Mouse (Mus musculus): ENCODE measurements around the gene Mgat5.

Mgat5 gene

GRCm38 (mm10) chr1:127442880-127443877 is 238.4 kb downstream of the Mgat5 start:
- DNase-seq = peak; percentile 37 to 70

DNA sequence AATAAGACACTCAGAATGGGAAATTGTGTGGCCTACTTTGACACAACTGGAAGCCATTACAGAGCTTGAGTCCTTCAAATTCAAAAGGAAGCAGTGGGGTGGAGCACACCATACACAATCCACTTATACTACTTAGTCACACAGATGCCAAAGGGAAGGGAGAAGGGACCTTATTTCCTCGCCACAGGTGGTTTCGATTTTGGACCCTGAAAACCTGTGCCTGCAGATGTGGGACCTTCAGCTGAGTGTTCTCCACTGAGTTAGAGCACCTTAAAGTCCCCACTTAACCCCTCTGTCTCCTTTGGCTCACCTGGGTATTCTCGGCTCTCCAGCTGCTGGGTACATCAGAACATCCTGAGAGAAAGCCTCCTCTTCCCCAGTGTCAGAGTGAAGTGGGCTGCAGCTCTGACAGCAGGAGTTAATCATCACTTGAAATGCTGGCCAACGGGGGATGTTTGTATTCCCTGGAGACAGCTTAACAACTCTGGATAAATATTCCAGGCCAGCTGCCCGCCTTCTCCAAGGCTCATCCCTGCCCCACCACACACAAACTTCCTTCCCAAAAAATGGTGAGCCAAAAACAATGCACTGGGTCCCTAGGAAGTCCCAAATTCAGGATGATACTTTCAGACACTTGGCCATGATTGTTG is 240.1 kb downstream of the Mgat5 start:
- no peak for DNase-seq

DNA sequence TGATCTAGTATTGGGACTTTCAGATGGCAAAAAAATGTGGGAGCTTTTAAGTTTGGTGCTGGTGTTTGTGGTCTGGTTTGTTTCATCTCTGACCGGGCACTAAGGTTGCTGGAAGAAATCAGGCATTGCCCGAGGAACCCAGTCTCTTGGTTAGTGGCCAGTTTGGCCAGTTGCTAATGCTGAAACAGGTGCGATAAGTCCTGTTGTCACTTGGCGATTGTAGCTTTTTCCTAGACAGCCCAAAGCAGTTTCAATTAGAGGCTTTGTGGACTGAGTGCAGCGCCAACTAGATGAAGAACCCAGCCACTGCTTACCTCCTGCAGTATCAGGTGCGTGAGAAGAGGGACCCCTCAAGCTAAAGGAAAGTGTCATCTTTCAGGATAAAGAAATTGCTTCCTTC is 248.6 kb downstream of the Mgat5 start:
- DNase-seq = no peak

GRCm38 (mm10) chr1:127459015-127459451 is 254.2 kb downstream of the Mgat5 start:
- DNase-seq = peak; percentile 52 to 54

DNA sequence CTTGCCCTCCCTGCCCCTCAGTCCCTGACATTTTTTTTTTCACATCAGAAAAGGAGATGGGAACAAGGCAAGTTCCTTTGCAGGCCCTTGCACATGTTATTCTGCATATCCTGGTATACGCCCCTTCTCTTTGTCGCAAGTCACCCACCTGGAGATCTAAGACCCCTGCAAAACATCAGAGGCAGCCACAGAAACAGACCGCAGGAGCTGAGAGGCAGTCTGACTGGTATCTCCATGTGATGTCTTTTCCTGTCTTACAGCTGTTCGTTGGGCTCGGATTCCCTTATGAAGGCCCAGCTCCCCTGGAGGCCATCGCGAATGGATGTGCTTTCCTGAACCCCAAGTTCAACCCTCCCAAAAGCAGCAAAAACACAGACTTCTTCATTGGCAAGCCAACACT is 254.8 kb downstream of the Mgat5 start:
- DNase-seq = peak; percentile 63 to 77

DNA sequence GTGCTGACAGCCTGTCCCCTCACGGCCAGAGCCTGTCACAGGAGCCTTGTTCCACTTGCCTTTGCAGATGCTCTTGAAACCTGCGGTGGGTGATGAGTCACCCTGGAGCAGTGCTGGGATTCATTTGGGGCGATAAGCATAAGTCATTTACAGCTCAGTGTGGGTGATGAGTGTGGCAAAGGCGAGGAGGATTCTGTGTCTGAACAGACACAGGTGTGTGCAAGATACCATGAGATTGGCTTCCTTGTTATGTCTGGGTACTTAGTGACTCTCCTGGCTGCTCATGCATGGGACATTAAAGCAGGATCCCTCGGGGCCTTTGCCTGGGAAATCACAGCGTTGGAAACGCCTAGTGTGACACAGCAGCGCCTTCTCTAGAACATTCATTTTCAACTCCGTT is 256.2 kb downstream of the Mgat5 start:
- DNase-seq = no peak

GRCm38 (mm10) chr1:127464041-127464440 is 259.2 kb downstream of the Mgat5 start:
- DNase-seq = no peak

GRCm38 (mm10) chr1:127465292-127465691 is 260.5 kb downstream of the Mgat5 start:
- DNase-seq = no peak

GRCm38 (mm10) chr1:127467238-127467637 is 262.4 kb downstream of the Mgat5 start:
- no peak for DNase-seq

DNA sequence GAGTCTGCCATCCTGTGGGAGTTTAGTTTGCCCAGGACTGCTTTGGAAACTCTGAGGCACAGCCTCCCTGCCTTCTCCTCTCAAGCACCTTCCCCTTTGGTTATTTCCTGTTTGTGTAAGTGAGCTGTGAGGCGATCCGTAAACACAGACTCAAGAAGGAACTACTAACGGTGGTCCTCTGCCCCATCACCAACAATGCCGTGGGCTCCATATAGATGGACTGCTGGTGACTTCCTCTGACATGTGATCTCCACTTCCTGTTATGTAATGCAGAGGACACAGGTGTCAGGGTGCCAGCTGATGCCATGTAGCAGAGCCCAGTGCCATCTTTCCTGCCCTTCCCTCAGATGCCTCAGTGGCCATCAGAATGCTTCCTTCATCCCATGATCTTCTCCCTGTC is 265.4 kb downstream of the Mgat5 start:
- no peak for DNase-seq

GRCm38 (mm10) chr1:127475756-127476155 is 270.9 kb downstream of the Mgat5 start:
- DNase-seq = no peak

GRCm38 (mm10) chr1:127482911-127483310 is 278.1 kb downstream of the Mgat5 start:
- DNase-seq = no peak

GRCm38 (mm10) chr1:127484188-127484587 is 279.4 kb downstream of the Mgat5 start:
- no peak for DNase-seq

- DNase-seq = peak; percentile 57 to 68
These were observed 280.0 kb downstream of the Mgat5 start for GRCm38 (mm10) chr1:127484826-127485225.

DNA sequence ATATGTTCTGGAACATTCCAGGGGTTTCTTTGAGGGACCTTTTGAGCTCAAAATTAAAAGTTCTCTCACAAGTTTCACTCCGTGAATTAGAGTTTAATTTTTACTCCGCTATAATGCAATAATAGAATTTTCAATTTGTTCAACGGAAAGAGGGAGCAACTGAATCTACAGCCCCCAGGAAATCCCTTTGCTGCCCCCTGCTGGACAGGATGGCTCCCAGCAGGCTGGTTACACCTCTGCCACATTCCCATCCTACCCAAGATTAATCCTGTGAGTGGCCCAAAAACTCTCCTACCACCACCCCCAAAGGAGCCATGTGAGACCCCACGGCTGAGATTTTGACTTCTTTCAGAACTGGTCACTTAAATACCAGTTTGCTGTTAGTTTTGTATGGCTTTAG is 282.3 kb downstream of the Mgat5 start:
- DNase-seq = peak; percentile 56

GRCm38 (mm10) chr1:127496737-127497543 is 292.1 kb downstream of the Mgat5 start:
- DNase-seq = peak; percentile 33 to 34

DNA sequence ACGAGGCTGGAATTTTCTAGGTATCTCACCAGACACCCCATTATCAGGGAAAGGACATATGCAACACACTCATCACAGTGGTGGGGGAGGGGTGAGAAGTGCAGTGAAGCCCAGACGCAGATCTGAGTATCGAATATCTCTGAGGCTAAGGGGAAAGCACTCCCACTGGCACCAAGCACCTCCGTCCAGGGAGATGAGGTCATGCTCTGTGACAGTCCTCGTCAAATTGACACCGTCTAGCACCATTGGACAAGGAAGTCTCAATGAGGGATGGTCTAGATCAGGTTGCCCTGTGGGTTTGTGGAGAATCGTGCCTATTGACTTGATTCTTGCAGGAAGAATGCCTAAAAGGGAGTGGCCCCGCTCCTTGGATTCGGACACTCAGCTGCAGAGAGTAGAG is 293.9 kb downstream of the Mgat5 start:
- no peak for DNase-seq

DNA sequence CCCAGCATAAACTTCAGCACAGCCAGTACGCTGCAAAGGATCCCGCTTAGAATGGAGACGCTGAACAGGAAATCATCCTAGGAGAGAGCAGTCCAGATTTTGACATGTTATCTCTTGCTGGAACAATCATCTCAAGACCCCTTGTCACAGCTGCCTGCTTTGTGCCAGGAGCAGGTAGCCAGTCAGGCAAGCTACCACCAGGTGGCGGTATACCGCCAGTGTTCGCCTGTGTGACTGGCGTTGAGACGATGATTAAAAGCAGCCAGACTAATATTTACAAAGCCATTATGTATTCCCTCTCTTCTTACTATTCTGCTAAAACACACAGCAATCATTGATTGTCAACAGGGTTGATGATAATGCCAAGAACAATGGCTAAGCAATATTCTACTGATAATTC is 295.4 kb downstream of the Mgat5 start:
- peak; percentile 63 to 75 for DNase-seq

DNA sequence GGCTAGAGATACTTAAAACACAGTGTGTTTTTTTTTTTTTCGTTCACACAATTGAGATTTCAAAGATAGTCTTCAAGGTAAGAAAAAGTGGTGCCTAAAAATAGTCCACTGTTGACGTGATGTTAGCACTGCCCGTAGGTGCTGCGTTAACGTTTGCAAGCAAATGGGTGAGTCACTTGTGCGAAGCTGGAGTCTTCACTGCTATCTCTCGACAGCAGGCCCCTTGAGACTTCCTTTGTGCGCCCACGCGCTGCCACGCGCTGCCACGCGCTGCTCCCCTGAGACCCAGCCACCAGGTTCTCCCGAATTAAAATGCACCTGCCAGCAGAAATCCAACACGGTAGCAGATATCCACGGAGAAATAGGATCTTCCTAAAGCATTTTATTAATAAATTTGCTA is 295.9 kb downstream of the Mgat5 start:
- no peak for DNase-seq

DNA sequence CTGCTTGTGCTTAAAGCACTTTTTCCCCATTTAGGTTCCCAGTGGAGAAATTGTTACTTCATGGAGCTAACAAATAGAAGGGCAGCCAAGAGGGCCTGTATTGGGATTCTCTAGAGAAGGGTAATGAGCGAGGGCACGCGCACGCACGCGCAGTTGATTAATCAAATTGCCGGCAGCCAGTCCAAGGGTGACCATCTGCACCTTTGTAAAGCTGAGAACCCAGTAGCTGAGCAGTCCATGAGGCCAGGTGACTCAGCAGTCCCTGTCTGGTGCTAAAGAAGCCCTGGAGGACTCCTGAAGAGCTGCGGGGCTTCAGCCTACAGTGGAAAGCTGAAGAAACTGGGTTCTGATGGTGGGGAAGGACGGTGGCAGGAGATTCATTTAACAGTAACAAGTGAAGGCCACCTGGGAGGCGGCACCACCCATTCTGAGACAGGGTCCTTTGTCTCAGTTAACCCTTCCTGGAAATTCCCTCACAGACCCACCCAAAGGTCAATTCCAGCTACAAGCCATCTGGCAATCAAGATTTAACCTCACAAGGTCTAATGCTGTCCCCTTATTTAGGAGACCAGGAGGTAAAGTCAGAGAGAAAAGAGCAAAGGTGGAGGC is 302.3 kb downstream of the Mgat5 start:
- DNase-seq = no peak

DNA sequence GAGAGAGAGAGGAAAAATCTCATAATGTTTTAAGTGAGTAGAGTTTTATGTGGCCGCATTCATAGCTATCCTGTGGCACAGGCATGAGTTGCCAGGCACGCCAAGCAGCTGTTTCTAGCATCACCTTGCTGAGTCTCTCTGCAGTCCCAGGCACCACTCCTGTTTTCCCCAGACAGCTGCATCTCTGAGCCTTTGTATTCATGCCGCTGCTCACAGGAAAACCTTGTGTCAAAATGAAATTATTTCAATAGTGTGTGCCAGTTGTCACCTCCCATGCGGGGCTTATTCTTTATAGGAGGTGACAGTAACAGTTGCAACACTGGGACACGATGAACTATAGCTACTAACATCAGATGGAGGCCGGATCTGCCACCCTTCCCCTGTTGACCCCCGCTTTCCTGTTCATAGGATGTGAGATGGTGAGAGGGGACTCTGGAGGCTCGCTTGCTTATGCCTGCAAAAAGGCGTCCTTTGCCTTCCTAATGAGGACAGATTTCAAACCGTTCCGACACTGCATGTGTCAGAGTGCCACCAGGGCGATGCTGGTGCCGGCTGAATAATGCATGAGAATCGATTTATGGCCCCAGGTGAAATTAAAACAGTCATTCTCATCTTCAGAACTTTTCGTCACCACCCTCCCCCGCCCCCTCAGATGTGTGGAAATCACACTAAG is 303.4 kb downstream of the Mgat5 start:
- no peak for DNase-seq

DNA sequence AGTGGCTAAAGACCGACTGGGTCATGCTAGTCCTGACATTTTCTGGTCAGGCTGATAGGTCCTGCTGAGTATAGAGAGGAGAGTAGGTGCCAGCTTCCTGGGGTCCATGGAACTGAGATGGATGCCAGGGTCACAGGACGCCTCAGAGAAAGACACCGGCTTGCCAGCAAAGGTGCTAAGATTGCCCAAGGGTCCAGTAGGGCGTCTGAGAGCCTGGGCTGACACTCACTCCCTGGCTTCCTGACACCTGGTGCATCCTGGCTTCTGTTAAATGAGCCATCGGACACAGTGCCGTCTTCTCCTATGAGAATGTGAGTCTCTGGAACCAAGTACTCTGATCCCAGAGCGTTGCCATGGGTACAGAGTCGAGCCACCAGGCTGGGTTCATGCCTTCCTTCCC is 304.1 kb downstream of the Mgat5 start:
- no peak for DNase-seq
